Mouse (Mus musculus) heart, embryonic 12.5 days (tissue): Measurements from ENCODE around the gene Pgbd5. TPM values are rescaled to one million over a fixed set of nuclear protein-coding genes. Genes with fewer than 3 reads are reported as not detected.

Source experiments
- ATAC-seq: fragments of 200-750 bp; cut with Nextera tagmentation; 2 replicates; pipeline ENCODE4 v1.8.0; 2017; ENCODE audit warnings: moderate TSS enrichment, moderate library complexity; ENCODE audit not compliant: insufficient number of reproducible peaks, low FRiP score
- H3K27ac ChIP-seq: fragments of 300-500 bp; sonication (generic); 2 replicates; pipeline ENCODE4 v1.5.1; 2016; ENCODE audit warnings: mild to moderate bottlenecking, moderate library complexity; ENCODE audit not compliant: poor library complexity, severe bottlenecking
- H3K27me3 ChIP-seq: fragments of 300-500 bp; sonication (generic); replicated peaks from 2 replicates; pipeline ENCODE4 v1.6.1; 2016; ENCODE audit warnings: mild to moderate bottlenecking, moderate library complexity
- H3K36me3 ChIP-seq: fragments of 300-500 bp; sonication (generic); 2 replicates; pipeline ENCODE4 v1.6.1; 2016; ENCODE audit warnings: mild to moderate bottlenecking, moderate library complexity
- H3K4me1 ChIP-seq: fragments of 300-500 bp; sonication (generic); replicated peaks from 2 replicates; pipeline ENCODE4 v1.6.1; 2016; ENCODE audit warnings: mild to moderate bottlenecking
- H3K4me2 ChIP-seq: fragments of 300-500 bp; sonication (generic); 2 replicates; pipeline ENCODE4 v1.6.1; 2016; ENCODE audit warnings: mild to moderate bottlenecking, moderate library complexity
- H3K4me3 ChIP-seq: fragments of 300-500 bp; sonication (generic); 2 replicates; pipeline ENCODE4 v1.5.1; 2016; ENCODE audit warnings: mild to moderate bottlenecking
- H3K9ac ChIP-seq: fragments of 300-500 bp; sonication (generic); 2 replicates; pipeline ENCODE4 v1.6.1; 2016; ENCODE audit warnings: mild to moderate bottlenecking, moderate library complexity
- H3K9me3 ChIP-seq: fragments of 300-500 bp; sonication (generic); replicated peaks from 2 replicates; pipeline ENCODE4 v1.6.1; 2016; ENCODE audit warnings: mild to moderate bottlenecking, moderate library complexity
- WGBS: fragments of 180-500 bp; shearing (Covaris S2); methylation state at CpG from one replicate; pipeline ENCODE4 v1.1.7; 2016; 5-methylcytosine and 5-hydroxymethylcytosine counted together
- polyA plus RNA-seq: library from polyadenylated mRNA; unstranded; fragments of >200 nt; fragmentation: Nextera tagmentation; extraction: Ambion mirVana; gene quantifications from 2 replicates; pipeline ENCODE4 v1.2.1, GENCODE M21; 2016

Pgbd5 gene
- polyA plus RNA-seq, 1 experiment from 2014 or later: 2.5 TPM

GRCm38 (mm10) chr8:124328259-124328658, 111.2 kb downstream of the Pgbd5 start:
- Histone ChIP-seq H3K36me3 (peaks cover 82% of the 10 kb centered on the region), H3K27ac (no peak overlapping the region), H3K27me3 (no peaks in the 10 kb centered on the region), H3K4me3 (no peak overlapping the region), H3K4me1 (peaks cover 15% of the 10 kb centered on the region), H3K9me3 (no peaks in the 10 kb centered on the region), H3K4me2 (no peak overlapping the region), H3K9ac (no peak overlapping the region)
- no peak for ATAC-seq
- 82% methylated on average over 7 of the region's 7 CpGs for WGBS

GRCm38 (mm10) chr8:124323356-124323755, 116.1 kb downstream of the Pgbd5 start:
- H3K36me3 ChIP-seq: peaks cover 56% of the 10 kb centered on the region
- no peak for ATAC-seq
- 93% methylated on average over 14 of the region's 14 CpGs for WGBS

GRCm38 (mm10) chr8:124321227-124321840, 118.1 kb downstream of the Pgbd5 start:
- Histone ChIP-seq H3K4me2 (no peak overlapping the region), H3K4me1 (peaks cover 38% of the 10 kb centered on the region), H3K27me3 (no peaks in the 10 kb centered on the region), H3K36me3 (peaks cover 42% of the 10 kb centered on the region), H3K9me3 (no peaks in the 10 kb centered on the region), H3K9ac (no peak overlapping the region), H3K4me3 (no peak overlapping the region), H3K27ac (no peak overlapping the region)
- ATAC-seq: no peak
- WGBS: 55% methylated on average over 12 of the region's 12 CpGs

More at GRCm38 (mm10) chr8:124323356-124323755, 116.1 kb downstream of the Pgbd5 start:
- Histone ChIP-seq H3K4me1 (peaks cover 19% of the 10 kb centered on the region), H3K27me3 (no peaks in the 10 kb centered on the region), H3K9ac (no peak overlapping the region), H3K4me3 (no peak overlapping the region), H3K4me2 (no peak overlapping the region), H3K9me3 (no peaks in the 10 kb centered on the region), H3K27ac (no peak overlapping the region)

DNA sequence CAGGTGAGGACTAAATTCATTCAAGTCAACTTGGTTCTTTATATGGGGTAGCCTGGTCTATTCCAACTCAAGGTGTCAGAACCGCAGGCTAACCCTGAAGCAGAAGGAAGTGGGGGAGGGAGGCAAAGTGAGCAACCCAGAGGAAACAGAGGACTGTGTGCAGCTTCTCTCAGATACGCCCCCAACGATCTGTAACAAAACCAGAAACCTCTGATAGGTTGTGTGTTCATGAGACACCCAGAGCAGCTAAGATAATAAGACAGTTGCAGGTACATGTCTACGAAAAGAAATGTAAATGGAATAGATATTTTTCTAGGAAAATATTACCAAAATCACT, 120.2 kb downstream of the Pgbd5 start:
- Histone ChIP-seq H3K9me3 (no peaks in the 10 kb centered on the region), H3K36me3 (peaks cover 22% of the 10 kb centered on the region), H3K4me2 (no peak overlapping the region), H3K4me3 (no peak overlapping the region), H3K27me3 (no peaks in the 10 kb centered on the region), H3K9ac (no peak overlapping the region), H3K4me1 (peaks cover 56% of the 10 kb centered on the region), H3K27ac (no peak overlapping the region)
- ATAC-seq: no peak
- WGBS: 79% methylated on average over 4 of the region's 4 CpGs

Other genes with a start within 250 kb of the Pgbd5 start
- gene Galnt2, start 208.3 kb downstream of the Pgbd5 start, polyA plus RNA-seq: 77.9 and 80.9 TPM in 2 replicates
- gene Cog2, start 81.1 kb upstream of the Pgbd5 start, polyA plus RNA-seq: 27.0 and 30.1 TPM in 2 replicates
- 0.43 and 0.71 TPM in 2 replicates for gene Agt, start 130.0 kb upstream of the Pgbd5 start, polyA plus RNA-seq
- 0.08 and 0.34 TPM in 2 replicates for gene Capn9, start 136.5 kb upstream of the Pgbd5 start, polyA plus RNA-seq
- 49.1 and 52.5 TPM in 2 replicates for gene 2310022B05Rik, start 223.7 kb upstream of the Pgbd5 start, polyA plus RNA-seq